Mouse (Mus musculus) thymus, adult 2 months (tissue): ENCODE measurements at regions not wholly inside any gene's neighbourhood (a gene's known extent, or its start where the extent isn't known, plus 50 kb on each side); places are given as distances from the start of the nearest gene placed in this dataset.

Experiments used
- CTCF ChIP-seq: fragments of 200-500 bp; IDR thresholded peaks from 2 replicates; pipeline ENCODE4 v1.5.1; 2012; ENCODE audit warnings: mild to moderate bottlenecking, control low read depth, low read length, moderate library complexity, borderline replicate concordance; ENCODE audit not compliant: control insufficient read depth, poor library complexity, insufficient read depth; ENCODE audit errors: extremely low read depth
- POLR2A ChIP-seq: fragments of 200-500 bp; IDR thresholded peaks from 2 replicates; pipeline ENCODE4 v1.6.1; 2012; ENCODE audit warnings: mild to moderate bottlenecking, low read length, control low read depth, moderate library complexity; ENCODE audit not compliant: control insufficient read depth, poor library complexity, insufficient read depth; ENCODE audit errors: extremely low read depth

GRCm38 (mm10) chr2:137880211-137881031 lies 375.9 kb upstream of the Btbd3 start:
- TF ChIP-seq CTCF: no peak
- no peak for TF ChIP-seq POLR2A
